Mouse (Mus musculus) small intestine, adult 2 months (tissue): ENCODE results near the gene Gli3.

Source experiments
- CTCF ChIP-seq: fragments of 200-500 bp; IDR thresholded peaks from 2 replicates; pipeline ENCODE4 v1.5.1; 2012; ENCODE audit warnings: low read depth, mild to moderate bottlenecking, control low read depth, inconsistent platforms, low read length, moderate library complexity, mixed read lengths; ENCODE audit not compliant: insufficient replicate concordance, insufficient read length; ENCODE audit errors: extremely low read depth
- POLR2A ChIP-seq: fragments of 200-500 bp; IDR thresholded peaks from 2 replicates; pipeline ENCODE4 v1.6.1; 2012; ENCODE audit warnings: low read depth, mild to moderate bottlenecking, control low read depth, inconsistent platforms, low read length, moderate library complexity

GRCm38 (mm10) chr13:15596667-15597066, 133.6 kb downstream of the Gli3 start:
- TF ChIP-seq CTCF (no peak), POLR2A (no peak)
